Mouse (Mus musculus): ENCODE measurements at regions not wholly inside any gene's neighbourhood (a gene's known extent, or its start where the extent isn't known, plus 50 kb on each side); places are given as distances from the start of the nearest gene placed in this dataset.

DNA sequence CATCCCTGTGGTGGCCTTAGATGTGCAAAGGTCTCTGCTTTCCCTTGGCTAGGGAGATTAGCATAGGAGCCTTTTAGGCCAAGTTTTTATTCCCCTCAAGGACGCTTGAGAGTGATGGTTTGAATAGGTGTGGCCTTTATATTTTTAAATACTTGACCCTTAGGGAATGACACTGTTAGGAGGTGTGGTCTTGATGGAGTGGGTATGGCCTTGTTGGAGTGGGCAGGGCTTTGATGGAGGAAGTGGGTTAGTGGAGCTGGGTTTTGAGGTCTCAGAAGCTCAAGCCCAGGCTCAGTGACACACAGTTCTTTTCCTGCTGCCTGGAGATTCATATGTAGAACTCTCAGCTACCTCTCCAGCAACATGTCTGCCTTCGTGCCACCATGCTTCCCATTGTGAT, 334.4 kb upstream of the Smim15 start:
- TF ChIP-seq CTCF (conservative IDR thresholded peaks at IDR 0.05; ENCODE audit: low read length) (no peak), NANOG (IDR thresholded peaks at IDR 0.05; ENCODE audit: borderline replicate concordance, low read length) (no peak), POU5F1 (IDR thresholded peaks at IDR 0.05; ENCODE audit: borderline replicate concordance, low read length) (no peak)

Data from E14TG2a.4 (cell line).